In the genomic region with DNA sequence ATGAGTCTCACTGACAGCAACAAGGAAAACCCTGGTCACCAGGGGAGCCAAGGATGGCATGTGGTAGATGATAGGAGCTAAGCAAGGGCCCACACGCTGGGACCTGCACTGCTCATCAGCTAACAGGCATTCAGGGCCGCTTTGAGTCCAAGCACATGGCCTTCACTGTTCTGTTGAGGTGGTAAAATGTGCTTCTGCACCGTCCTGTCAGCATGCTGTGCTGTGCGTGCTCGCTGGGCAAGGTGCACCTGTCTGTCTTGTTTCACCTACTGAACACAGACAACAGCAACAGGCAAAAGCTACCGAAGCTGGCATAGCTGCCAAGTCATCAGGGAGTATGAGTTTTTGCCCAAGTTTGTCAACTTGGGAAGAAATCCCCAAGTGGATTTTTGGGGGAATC, we compare ENCODE assay signal across 11 mouse cellular contexts.
"Had no signal": no experiment of that assay in that cellular context is flagged by ENCODE, and none has a peak within 500 bp of the region (broad histone marks: within the 10 kb centered on the region; RNA-seq: fewer than 3 reads in every experiment).

No protein-coding gene starts in this region.

- H3K27me3 ChIP-seq: liver, embryonic 15.5 days; midbrain, embryonic 13.5 days had no signal

- H3K9me3 ChIP-seq: limb, embryonic 10.5 days; liver, embryonic 15.5 days; midbrain, embryonic 13.5 days had no signal

- H3K9ac ChIP-seq: liver, embryonic 15.5 days; midbrain, embryonic 13.5 days had no signal

- H3K27ac ChIP-seq: left cerebral cortex, adult 2 months; limb, embryonic 10.5 days; liver, embryonic 15.5 days; midbrain, embryonic 13.5 days had no signal

- DNase-seq: lung, adult 2 months; lung, postnatal 36 days; right cerebral cortex, adult 18-20 months; right cerebral cortex, postnatal 25 days; thymus, postnatal 4 days had no signal

- H3K4me1 ChIP-seq: liver, embryonic 15.5 days had no signal

- H3K4me3 ChIP-seq: left cerebral cortex, adult 2 months; limb, embryonic 10.5 days; liver, embryonic 15.5 days; midbrain, embryonic 13.5 days had no signal

- ATAC-seq: lung, postnatal 0 days; midbrain, embryonic 13.5 days had no signal

- H3K4me2 ChIP-seq: liver, embryonic 11.5 days; liver, embryonic 15.5 days; midbrain, embryonic 13.5 days had no signal
